Mouse (Mus musculus) forebrain, embryonic 12.5 days (tissue): ENCODE measurements around the gene Samd1. TPM values are rescaled to one million over a fixed set of nuclear protein-coding genes. Genes with fewer than 3 reads are reported as not detected.

Experiments
- ATAC-seq: fragments of 200-750 bp; cut with Nextera tagmentation; 2 replicates; pipeline ENCODE4 v1.8.0; 2017; ENCODE audit warnings: moderate TSS enrichment; ENCODE audit not compliant: low FRiP score
- H3K27ac ChIP-seq: fragments of 300-500 bp; sonication (generic); 2 replicates; pipeline ENCODE4 v1.5.1; 2016; ENCODE audit warnings: mild to moderate bottlenecking
- H3K27me3 ChIP-seq: fragments of 300-500 bp; sonication (generic); 2 replicates; pipeline ENCODE4 v1.6.1; 2016; ENCODE audit warnings: mild to moderate bottlenecking
- H3K36me3 ChIP-seq: fragments of 300-500 bp; sonication (generic); replicated peaks from 2 replicates; pipeline ENCODE4 v1.6.1; 2016; ENCODE audit warnings: mild to moderate bottlenecking
- H3K4me1 ChIP-seq: fragments of 300-500 bp; sonication (generic); 2 replicates; pipeline ENCODE4 v1.6.1; 2016
- H3K4me2 ChIP-seq: fragments of 300-500 bp; sonication (generic); 2 replicates; pipeline ENCODE4 v1.6.1; 2016; ENCODE audit warnings: mild to moderate bottlenecking, moderate library complexity
- H3K4me3 ChIP-seq: fragments of 300-500 bp; sonication (generic); replicated peaks from 2 replicates; pipeline ENCODE4 v1.5.1; 2016; ENCODE audit warnings: mild to moderate bottlenecking
- H3K9ac ChIP-seq: fragments of 300-500 bp; sonication (generic); 2 replicates; pipeline ENCODE4 v1.6.1; 2016; ENCODE audit warnings: mild to moderate bottlenecking
- H3K9me3 ChIP-seq: fragments of 300-500 bp; sonication (generic); 2 replicates; pipeline ENCODE4 v1.6.1; 2016
- WGBS: fragments of 180-500 bp; shearing (Covaris S2); methylation state at CpG from one replicate; pipeline ENCODE4 v1.1.7; 2016; 5-methylcytosine and 5-hydroxymethylcytosine counted together
- polyA plus RNA-seq: library from polyadenylated mRNA; unstranded; fragments of >200 nt; fragmentation: Nextera tagmentation; extraction: Ambion mirVana; gene quantifications from 2 replicates; pipeline ENCODE4 v1.2.1, GENCODE M21; 2016

Samd1 gene
- 9.9 and 11.4 TPM in 2 replicates for polyA plus RNA-seq

DNA sequence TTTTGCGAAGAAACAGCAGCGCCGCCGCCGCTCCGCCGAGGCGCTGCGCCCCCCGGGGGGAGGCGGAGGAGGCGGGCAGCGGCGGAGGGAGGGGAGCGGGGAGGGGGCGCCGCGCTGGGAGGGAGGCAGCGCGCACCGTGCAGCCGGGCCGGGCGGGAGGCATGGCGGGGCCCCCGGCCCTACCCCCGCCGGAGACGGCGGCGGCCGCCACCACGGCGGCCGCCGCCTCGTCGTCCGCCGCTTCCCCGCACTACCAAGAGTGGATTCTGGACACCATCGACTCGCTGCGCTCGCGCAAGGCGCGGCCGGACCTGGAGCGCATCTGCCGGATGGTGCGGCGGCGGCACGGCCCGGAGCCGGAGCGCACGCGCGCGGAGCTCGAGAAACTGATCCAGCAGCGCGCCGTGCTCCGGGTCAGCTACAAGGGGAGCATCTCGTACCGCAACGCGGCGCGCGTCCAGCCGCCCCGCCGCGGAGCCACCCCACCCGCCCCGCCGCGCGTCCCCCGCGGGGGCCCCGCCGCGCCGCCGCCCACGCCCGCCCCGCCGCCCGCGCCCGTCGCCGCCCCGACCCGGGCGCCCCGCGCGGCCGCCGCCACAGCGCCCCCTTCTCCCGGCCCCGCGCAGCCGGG, at the start of gene Samd1:
Gene Samd1, plus strand, starts transcription at position 162 of the 631 bp plus-strand sequence.
- Histone ChIP-seq H3K4me3 (peak within 1 kb of the TSS; percentile 88), H3K9ac (peak within 1 kb of the TSS; percentile 89), H3K4me2 (peak within 1 kb of the TSS; percentile 82), H3K27me3 (peaks cover 35% of the 10 kb centered on the region), H3K4me1 (peaks cover 36% of the 10 kb centered on the region), H3K27ac (peak within 1 kb of the TSS; percentile 98), H3K36me3 (peaks cover 37% of the 10 kb centered on the region), H3K9me3 (no peaks in the 10 kb centered on the region)
- ATAC-seq = peak; percentile 22; the same call in 1 of the 2 replicates
- WGBS = under 1% methylated on average over 58 of the region's 112 CpGs

DNA sequence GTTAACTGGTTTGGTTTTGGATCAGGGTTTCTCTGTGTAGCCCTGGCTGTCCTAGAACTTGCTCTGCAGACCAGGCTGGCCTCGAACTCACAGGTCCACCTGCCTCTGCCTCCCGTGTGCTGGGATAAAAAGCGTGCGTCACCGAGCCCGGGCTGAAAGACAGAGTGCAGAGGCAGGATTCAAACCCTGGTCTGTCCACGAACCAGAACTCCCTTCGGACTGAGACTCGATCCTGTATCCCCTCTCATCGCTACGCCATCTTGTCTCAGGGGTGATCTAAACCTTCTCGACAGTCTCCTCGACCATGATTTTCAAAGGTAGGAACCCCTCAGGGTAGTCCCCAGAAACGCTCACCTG, 42.7 kb upstream of the Samd1 start:
- no peaks in the 10 kb centered on the region for H3K36me3 ChIP-seq
- H3K4me3 ChIP-seq = peak overlapping the region; percentile 72
- peaks cover 23% of the 10 kb centered on the region for H3K4me1 ChIP-seq
- H3K4me2 ChIP-seq = peak overlapping the region; percentile 52
- no peaks in the 10 kb centered on the region for H3K27me3 ChIP-seq
- 0 out of 2 replicates have a peak overlapping the region, but pooled peaks have one; percentile 32 for H3K27ac ChIP-seq
- H3K9me3 ChIP-seq = no peaks in the 10 kb centered on the region
- no peak for ATAC-seq
- WGBS = under 1% methylated on average over 14 of the region's 14 CpGs
- H3K9ac ChIP-seq = peak overlapping the region; percentile 54

- WGBS = under 1% methylated on average over 75 of the region's 75 CpGs
- Histone ChIP-seq H3K9me3 (no peaks in the 10 kb centered on the region), H3K27me3 (no peaks in the 10 kb centered on the region), H3K27ac (0 out of 2 replicates have a peak within 1 kb of the TSS, but pooled peaks have one; percentile 32), H3K4me3 (peak within 1 kb of the TSS; percentile 72), H3K36me3 (no peaks in the 10 kb centered on the region), H3K4me1 (peaks cover 23% of the 10 kb centered on the region), H3K9ac (peak within 1 kb of the TSS; percentile 69), H3K4me2 (peak within 1 kb of the TSS; percentile 91)
- peak; percentile 99 for ATAC-seq
Observed at GRCm38 (mm10) chr8:83955106-83955957, 42.1 kb upstream of the Samd1 start, which contains the start of the genes Gm10644 and Asf1b. Gm10644 (minus strand) TSS chr8:83955205. Asf1b (plus strand) TSS chr8:83955507.

DNA sequence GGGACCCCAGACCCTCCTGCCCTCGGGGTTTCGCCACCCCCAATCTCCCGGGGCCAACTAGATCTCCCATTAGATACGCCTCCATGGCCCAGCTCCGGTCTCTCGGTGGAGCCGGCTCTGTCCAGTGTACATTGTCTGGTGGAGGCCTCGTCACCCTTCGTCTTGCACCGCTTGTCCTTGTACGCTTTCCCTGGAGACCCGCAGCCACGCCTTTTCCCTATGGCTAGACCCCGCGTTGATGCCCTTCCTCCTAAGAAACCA, 41.6 kb upstream of the Samd1 start:
- no peak for ATAC-seq
- peak overlapping the region; percentile 69 for H3K9ac ChIP-seq
- H3K27ac ChIP-seq = no peak overlapping the region
- 1% methylated on average over 15 of the region's 15 CpGs for WGBS
- no peaks in the 10 kb centered on the region for H3K27me3 ChIP-seq
- H3K4me3 ChIP-seq = peak overlapping the region; percentile 72
- H3K4me2 ChIP-seq = peak overlapping the region; percentile 91
- no peaks in the 10 kb centered on the region for H3K9me3 ChIP-seq
- peaks cover 23% of the 10 kb centered on the region for H3K4me1 ChIP-seq
- no peaks in the 10 kb centered on the region for H3K36me3 ChIP-seq

DNA sequence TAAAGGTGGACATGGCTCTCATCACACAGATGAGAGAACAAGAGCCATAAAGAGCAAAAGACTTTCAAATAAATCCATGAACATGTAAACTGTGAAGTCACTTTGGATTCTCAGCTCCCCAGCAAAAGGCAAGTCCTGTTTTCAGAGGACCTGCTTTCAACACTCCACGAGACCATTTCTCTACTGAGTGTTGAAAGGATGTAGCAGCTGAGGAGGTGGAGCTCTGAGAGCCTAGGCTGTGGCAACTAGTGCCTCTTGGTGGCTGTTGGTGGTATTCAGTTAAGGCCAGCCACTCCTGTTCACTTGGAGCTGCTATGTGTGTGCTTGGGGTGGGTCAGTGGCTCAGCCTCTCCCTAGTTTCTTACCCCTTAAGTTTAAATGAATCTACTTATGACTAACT, 40.7 kb upstream of the Samd1 start:
- Histone ChIP-seq H3K4me1 (peaks cover 23% of the 10 kb centered on the region), H3K4me3 (peak overlapping the region; percentile 72), H3K36me3 (no peaks in the 10 kb centered on the region), H3K4me2 (peak overlapping the region; percentile 91), H3K9me3 (no peaks in the 10 kb centered on the region), H3K27ac (no peak overlapping the region), H3K9ac (peak overlapping the region; percentile 69), H3K27me3 (no peaks in the 10 kb centered on the region)
- WGBS = 38% methylated on average over 1 of the region's 1 CpGs
- ATAC-seq = no peak

DNA sequence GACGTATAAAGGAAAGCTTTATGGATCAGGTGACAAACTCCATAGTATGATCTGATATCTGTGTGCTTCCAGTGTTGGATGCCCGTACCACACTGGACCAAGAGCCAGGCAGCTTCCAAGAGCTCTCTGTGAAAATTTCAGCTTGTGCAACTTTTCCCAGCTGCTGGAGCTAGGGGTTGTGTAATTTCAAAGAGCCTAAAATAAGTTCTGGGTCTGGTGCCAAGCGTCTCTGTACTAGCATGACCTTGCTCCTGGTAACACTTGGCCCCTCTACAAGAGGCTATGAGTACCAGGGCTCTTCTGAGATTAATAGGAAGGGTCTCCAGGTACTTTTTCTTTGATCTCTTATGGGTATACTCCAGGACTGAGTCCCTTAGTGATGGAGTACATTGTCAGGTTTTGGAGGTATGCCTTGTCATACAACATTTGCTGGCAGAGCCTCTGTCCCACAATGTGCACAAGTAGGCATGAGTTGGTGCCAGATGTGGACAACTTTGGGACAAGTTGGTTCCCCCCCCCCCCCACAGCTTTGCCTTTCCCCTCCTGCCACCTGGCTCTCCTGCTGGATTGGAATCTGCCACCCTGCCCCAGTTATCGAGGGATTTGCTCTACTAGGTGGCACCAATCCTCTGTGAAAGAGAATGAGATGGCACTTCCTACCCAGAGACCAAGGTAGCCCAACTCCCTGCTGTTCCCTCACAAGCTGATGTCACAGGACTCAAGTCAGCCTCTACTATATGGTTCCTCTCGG, 33.3 kb upstream of the Samd1 start:
- 92% methylated on average over 5 of the region's 5 CpGs for WGBS
- ATAC-seq = no peak

DNA sequence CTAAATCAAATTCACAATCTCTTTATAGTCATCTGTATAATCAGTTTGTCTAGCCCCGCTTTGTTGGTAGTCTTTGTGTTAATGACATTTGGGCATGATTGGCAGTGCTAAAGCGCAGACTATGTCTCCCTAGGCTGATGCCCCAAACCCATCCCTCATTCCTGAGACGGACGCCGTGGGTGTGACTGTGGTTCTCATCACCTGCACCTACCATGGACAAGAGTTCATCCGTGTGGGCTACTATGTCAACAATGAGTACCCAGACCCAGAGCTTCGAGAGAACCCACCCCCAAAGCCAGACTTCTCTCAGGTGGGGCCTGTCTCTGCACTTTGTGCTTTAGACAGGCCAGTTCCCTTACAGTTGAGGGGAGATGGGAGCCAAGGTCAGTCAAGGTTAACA, 29.8 kb upstream of the Samd1 start:
- Histone ChIP-seq H3K9me3 (no peaks in the 10 kb centered on the region), H3K4me1 (peaks cover 9% of the 10 kb centered on the region), H3K9ac (no peak overlapping the region), H3K27ac (no peak overlapping the region), H3K4me3 (no peak overlapping the region), H3K27me3 (no peaks in the 10 kb centered on the region), H3K36me3 (peaks cover 39% of the 10 kb centered on the region), H3K4me2 (no peak overlapping the region)
- ATAC-seq = no peak
- WGBS = 94% methylated on average over 7 of the region's 7 CpGs

More for the DNA sequence above, 33.3 kb upstream of the Samd1 start:
- H3K36me3 ChIP-seq = peaks cover 30% of the 10 kb centered on the region
- H3K4me1 ChIP-seq = no peaks in the 10 kb centered on the region
- H3K27ac ChIP-seq = no peak overlapping the region
- no peaks in the 10 kb centered on the region for H3K27me3 ChIP-seq
- no peak overlapping the region for H3K4me3 ChIP-seq
- H3K9me3 ChIP-seq = no peaks in the 10 kb centered on the region
- H3K4me2 ChIP-seq = no peak overlapping the region
- no peak overlapping the region for H3K9ac ChIP-seq

DNA sequence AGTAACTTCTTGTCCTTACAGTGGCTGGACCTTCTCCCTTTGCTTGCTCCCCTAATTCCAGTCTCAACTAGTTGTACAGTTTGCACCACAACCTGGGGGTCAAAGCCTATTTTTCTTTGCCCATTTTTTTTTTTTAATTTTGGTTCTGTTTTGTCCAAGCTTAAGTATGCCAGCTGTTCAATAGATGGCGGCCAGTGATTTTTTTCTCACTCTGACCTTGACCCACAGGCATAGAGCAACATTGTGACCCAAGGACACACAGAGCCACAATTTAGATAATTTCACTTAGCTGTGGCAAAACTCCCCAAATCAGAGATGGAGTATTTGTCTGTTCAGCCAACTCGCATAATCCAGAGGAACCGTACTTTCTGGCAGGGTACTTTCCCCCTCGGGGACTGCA, 26.4 kb upstream of the Samd1 start:
- 87% methylated on average over 4 of the region's 4 CpGs for WGBS
- peaks cover 27% of the 10 kb centered on the region for H3K36me3 ChIP-seq
- no peak overlapping the region for H3K9ac ChIP-seq
- no peaks in the 10 kb centered on the region for H3K27me3 ChIP-seq
- no peaks in the 10 kb centered on the region for H3K9me3 ChIP-seq
- no peak for ATAC-seq
- no peak overlapping the region for H3K4me2 ChIP-seq
- H3K4me3 ChIP-seq = no peak overlapping the region
- peaks cover 26% of the 10 kb centered on the region for H3K4me1 ChIP-seq
- H3K27ac ChIP-seq = no peak overlapping the region

DNA sequence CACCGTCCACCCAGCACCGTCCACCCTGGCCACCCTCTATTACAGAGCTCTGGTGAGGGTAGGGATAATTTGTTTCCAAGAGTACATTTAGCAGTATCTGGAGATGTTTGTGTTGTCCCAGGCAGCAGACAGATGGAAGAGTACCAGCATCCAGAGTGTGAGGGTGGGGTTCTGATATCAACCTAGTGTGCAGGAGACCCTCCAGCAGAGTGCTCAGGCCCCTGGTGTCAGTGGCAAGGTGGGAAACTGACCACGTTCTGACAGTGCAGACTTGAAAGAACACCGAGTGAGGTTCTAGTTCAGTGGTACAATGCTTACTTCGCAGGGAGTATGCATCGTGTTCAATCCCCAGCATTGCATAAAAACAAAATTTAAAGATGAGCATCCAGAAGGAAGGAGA, 25.8 kb upstream of the Samd1 start:
- H3K9me3 ChIP-seq = no peaks in the 10 kb centered on the region
- H3K4me2 ChIP-seq = peak overlapping the region; percentile 95
- H3K9ac ChIP-seq = peak overlapping the region; percentile 79; the same call in 1 of the 2 replicates
- 71% methylated on average over 6 of the region's 6 CpGs for WGBS
- H3K4me3 ChIP-seq = peak overlapping the region; percentile 93; the same call in 1 of the 2 replicates
- H3K27me3 ChIP-seq = no peaks in the 10 kb centered on the region
- ATAC-seq = no peak
- no peak overlapping the region for H3K27ac ChIP-seq
- peaks cover 26% of the 10 kb centered on the region for H3K4me1 ChIP-seq
- H3K36me3 ChIP-seq = peaks cover 27% of the 10 kb centered on the region

DNA sequence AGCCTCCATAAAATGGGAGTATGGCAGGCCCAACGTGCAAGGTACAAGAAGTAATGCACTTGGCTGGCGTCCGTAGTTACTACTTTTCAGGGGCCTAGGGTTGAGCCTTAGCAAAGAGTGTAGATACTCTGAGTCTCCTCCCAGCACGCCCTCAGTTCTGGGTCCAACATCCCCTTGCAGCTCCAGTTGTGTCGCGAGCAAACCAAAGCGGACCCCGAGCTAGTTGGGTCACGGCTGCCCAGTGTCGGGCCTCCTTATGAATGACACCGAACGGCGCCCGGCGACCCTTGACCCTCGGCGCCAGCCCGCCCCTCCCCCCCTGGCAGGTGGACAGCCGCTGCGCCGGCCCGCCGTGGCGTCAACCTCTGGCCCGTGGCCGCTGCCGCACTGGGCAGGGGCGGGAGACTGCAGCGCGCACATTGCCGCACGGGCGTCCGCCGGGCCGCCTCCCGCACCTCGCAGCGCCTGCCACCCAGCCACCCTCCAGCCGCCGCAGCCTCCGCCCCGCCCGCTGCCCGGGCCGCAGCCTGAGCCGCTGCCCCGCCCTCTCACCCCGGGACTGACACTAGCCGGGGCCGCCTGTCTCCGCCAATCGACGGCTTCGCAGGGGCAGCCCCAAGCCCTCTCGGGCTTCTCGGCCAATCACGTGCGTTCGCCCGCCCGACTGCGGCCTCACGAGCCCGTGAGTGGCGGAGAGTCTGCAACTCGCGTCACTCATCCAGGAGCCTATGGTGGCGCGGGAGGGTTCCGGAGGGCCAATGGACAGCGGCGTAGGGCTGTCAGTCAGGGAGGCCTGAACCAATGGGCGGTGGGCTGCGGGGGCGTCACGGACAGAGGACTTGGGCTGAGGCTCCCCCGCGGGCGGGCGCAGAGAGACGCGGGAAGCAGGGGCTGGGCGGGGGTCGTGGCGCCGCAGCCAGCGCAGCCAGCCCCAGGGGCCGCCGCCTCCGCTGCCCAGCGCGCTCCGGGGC, 25.0 kb upstream of the Samd1 start, which contains the start of gene Prkaca:
Gene Prkaca, plus strand, starts transcription at position 844 of the 971 bp plus-strand sequence.
- no peaks in the 10 kb centered on the region for H3K27me3 ChIP-seq
- WGBS = under 1% methylated on average over 78 of the region's 94 CpGs
- peak; percentile 100 for ATAC-seq

More for the DNA sequence above, 25.0 kb upstream of the Samd1 start, which contains the start of gene Prkaca:
- Histone ChIP-seq H3K4me1 (peaks cover 34% of the 10 kb centered on the region), H3K4me3 (peak within 1 kb of the TSS; percentile 93), H3K27ac (peak within 1 kb of the TSS; percentile 82), H3K9me3 (no peaks in the 10 kb centered on the region), H3K9ac (peak within 1 kb of the TSS; percentile 86), H3K36me3 (peaks cover 25% of the 10 kb centered on the region), H3K4me2 (peak within 1 kb of the TSS; percentile 99)
